Mouse (Mus musculus) erythroblast, embryonic 14.5 days (primary cell): ENCODE results near the gene Mettl7a1.

Experiments used
- GATA1 ChIP-seq: IDR thresholded peaks from 2 replicates; pipeline ENCODE4 v1.6.1; 2012; ENCODE audit warnings: low read length, inconsistent platforms, mixed read lengths
- TAL1 ChIP-seq: IDR thresholded peaks from 3 replicates; pipeline ENCODE4 v1.6.1; 2012; ENCODE audit warnings: low read length, inconsistent platforms, mixed read lengths

- no peak for TF ChIP-seq TAL1
- no peak for TF ChIP-seq GATA1
Measured at GRCm38 (mm10) chr15:100292326-100292725, 11.6 kb upstream of the Mettl7a1 start.
